ENCODE assay signal across 8 mouse cellular contexts in the genomic region with DNA sequence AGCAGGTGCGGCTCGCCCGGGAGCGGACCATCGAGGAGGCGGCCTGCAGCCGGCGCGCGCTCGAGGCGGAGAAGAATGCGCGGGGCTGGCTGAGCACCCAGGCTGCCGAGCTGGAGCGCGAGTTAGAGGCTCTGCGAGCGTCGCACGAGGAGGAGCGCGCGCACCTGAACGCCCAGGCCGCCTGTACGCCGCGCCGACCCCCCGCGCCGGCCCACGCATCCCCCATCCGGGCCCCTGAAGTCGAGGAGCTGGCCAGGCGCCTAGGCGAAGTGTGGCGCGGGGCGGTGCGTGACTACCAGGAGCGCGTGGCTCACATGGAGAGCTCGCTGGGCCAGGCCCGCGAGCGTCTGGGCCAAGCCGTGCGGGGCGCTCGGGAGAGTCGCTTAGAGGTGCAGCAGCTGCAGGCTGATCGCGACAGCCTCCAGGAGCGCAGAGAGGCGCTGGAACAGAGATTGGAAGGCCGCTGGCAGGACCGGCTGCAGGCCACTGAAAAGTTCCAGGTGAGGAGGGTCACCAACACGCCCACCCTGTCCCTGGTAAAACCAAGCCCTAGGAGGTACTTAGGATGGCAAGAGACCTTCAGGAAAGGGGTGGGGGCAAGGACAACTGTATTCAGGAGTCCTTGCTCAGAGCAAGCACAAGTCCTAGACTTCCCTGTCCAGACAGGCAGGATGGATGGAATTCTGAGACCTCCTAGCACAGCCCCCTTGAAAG. TPM values are rescaled to one million over a fixed set of nuclear protein-coding genes. Genes with fewer than 3 reads are reported as not detected.
DNase-seq lines count a peak whose midpoint lies in the region; ATAC-seq and TF ChIP-seq lines count a peak whose summit lies in the region.

No protein-coding gene starts in this region.

- under 1% methylated on average over 60 of the region's 60 CpGs for WGBS in kidney, embryonic 14.5 days
- WGBS in hindbrain, embryonic 11.5 days = under 1% methylated on average over 55 of the region's 60 CpGs
- under 1% methylated on average over 59 of the region's 60 CpGs for WGBS in midbrain, embryonic 14.5 days

- peaks cover 38% of the 10 kb centered on the region for H3K4me1 ChIP-seq in kidney, embryonic 14.5 days (ENCODE audit: control insufficient read depth, insufficient read depth, low read length)
- no peaks in the 10 kb centered on the region for H3K4me1 ChIP-seq in bone marrow macrophage, adult 2 months (ENCODE audit: control insufficient read depth, insufficient read depth, low read length)
- H3K4me1 ChIP-seq in hindbrain, embryonic 11.5 days (replicated peaks; ENCODE audit: control insufficient read depth, insufficient read depth, low read length) = peaks cover 13% of the 10 kb centered on the region
- peaks cover 30% of the 10 kb centered on the region for H3K4me1 ChIP-seq in midbrain, embryonic 14.5 days (ENCODE audit: control insufficient read depth, insufficient read depth, low read length)

- no peaks in the 10 kb centered on the region; the same call in 1 of the 2 replicates for H3K27me3 ChIP-seq in kidney, embryonic 14.5 days (ENCODE audit: control insufficient read depth, insufficient read depth, low read length)
- no peaks in the 10 kb centered on the region for H3K27me3 ChIP-seq in hindbrain, embryonic 11.5 days (ENCODE audit: control insufficient read depth, insufficient read depth, low read length)
- H3K27me3 ChIP-seq in midbrain, embryonic 14.5 days (ENCODE audit: control insufficient read depth, insufficient read depth, low read length) = no peaks in the 10 kb centered on the region

- peak overlapping the region; percentile 71 for H3K4me3 ChIP-seq in kidney, embryonic 14.5 days (ENCODE audit: low read length)
- H3K4me3 ChIP-seq in bone marrow macrophage, adult 2 months (ENCODE audit: insufficient read depth, low read length) = peak overlapping the region; percentile 41
- peak overlapping the region; percentile 86 for H3K4me3 ChIP-seq in hindbrain, embryonic 11.5 days (ENCODE audit: low read depth, low read length)
- H3K4me3 ChIP-seq in midbrain, embryonic 14.5 days (replicated peaks; ENCODE audit: low read depth, low read length) = peak overlapping the region; percentile 58

- TF ChIP-seq CTCF in bone marrow macrophage, adult 2 months (IDR thresholded peaks at IDR 0.05; ENCODE audit: low read depth, low read length) = no peak

- peak overlapping the region; percentile 96 for H3K4me2 ChIP-seq in kidney, embryonic 14.5 days (replicated peaks; ENCODE audit: low read depth, low read length)
- peak overlapping the region; percentile 94 for H3K4me2 ChIP-seq in hindbrain, embryonic 11.5 days (replicated peaks; ENCODE audit: low read depth, low read length)
- peak overlapping the region; percentile 94 for H3K4me2 ChIP-seq in midbrain, embryonic 14.5 days (ENCODE audit: low read length)

- no peak for DNase-seq in kidney, postnatal 10 days
- peak; percentile 71 for DNase-seq in hindbrain, embryonic 11.5 days (ENCODE audit: low spot score)
- DNase-seq in midbrain, embryonic 14.5 days = peak; percentile 71
- no peak for DNase-seq in cerebellum, postnatal 25 days
- DNase-seq in layer of hippocampus, adult 9-10 months (ENCODE audit: low spot score) = no peak
- DNase-seq in layer of hippocampus, adult 11-12 months (ENCODE audit: low spot score) = no peak

- peaks cover 16% of the 10 kb centered on the region for H3K36me3 ChIP-seq in kidney, embryonic 14.5 days (ENCODE audit: control insufficient read depth, insufficient read depth, low read length)
- H3K36me3 ChIP-seq in hindbrain, embryonic 11.5 days (ENCODE audit: control insufficient read depth, insufficient read depth, low read length) = no peaks in the 10 kb centered on the region
- peaks cover 7% of the 10 kb centered on the region; the same call in 1 of the 2 replicates for H3K36me3 ChIP-seq in midbrain, embryonic 14.5 days (ENCODE audit: control insufficient read depth, insufficient read depth, low read length)

- no peaks in the 10 kb centered on the region for H3K9me3 ChIP-seq in kidney, embryonic 14.5 days (ENCODE audit: control insufficient read depth, low read length)
- no peaks in the 10 kb centered on the region for H3K9me3 ChIP-seq in hindbrain, embryonic 11.5 days (ENCODE audit: control insufficient read depth, low read length)
- no peaks in the 10 kb centered on the region for H3K9me3 ChIP-seq in midbrain, embryonic 14.5 days (ENCODE audit: control insufficient read depth, low read length)

- TF ChIP-seq POLR2A in bone marrow macrophage, adult 2 months (IDR thresholded peaks at IDR 0.05; ENCODE audit: borderline replicate concordance, low read depth, low read length) = no peak

- H3K9ac ChIP-seq in kidney, embryonic 14.5 days (ENCODE audit: low read depth, low read length) = peak overlapping the region; percentile 82
- H3K9ac ChIP-seq in hindbrain, embryonic 11.5 days (ENCODE audit: low read depth, low read length) = peak overlapping the region; percentile 92
- H3K9ac ChIP-seq in midbrain, embryonic 14.5 days (replicated peaks; ENCODE audit: low read length) = peak overlapping the region; percentile 71

- peak overlapping the region; percentile 75 for H3K27ac ChIP-seq in kidney, embryonic 14.5 days (ENCODE audit: low read depth, low read length)
- no peak overlapping the region for H3K27ac ChIP-seq in bone marrow macrophage, adult 2 months (ENCODE audit: insufficient read depth, low read depth, low read length)
- H3K27ac ChIP-seq in hindbrain, embryonic 11.5 days (ENCODE audit: low read depth, low read length) = peak overlapping the region; percentile 97
- H3K27ac ChIP-seq in midbrain, embryonic 14.5 days (replicated peaks; ENCODE audit: low read depth, low read length) = peak overlapping the region; percentile 66

- ATAC-seq in kidney, embryonic 14.5 days (ENCODE audit: low FRiP score, low TSS enrichment) = peak; percentile 21; the same call in 1 of the 2 replicates
- ATAC-seq in hindbrain, embryonic 11.5 days (ENCODE audit: low FRiP score) = no peak
- ATAC-seq in midbrain, embryonic 14.5 days (ENCODE audit: low FRiP score, low TSS enrichment) = 0 out of 2 replicates have a peak, but pooled peaks have one; percentile 3

RNA-seq across cellular contexts. Expression of a gene that starts 0.8 kb away (rescaled TPM):
- polyA plus RNA-seq in kidney, embryonic 14.5 days (2014; fragmentation: Nextera tagmentation; extraction: Ambion mirVana) = 14.8 and 26.1 TPM in 2 replicates
- 1.4 and 1.7 TPM in 2 replicates for polyA plus RNA-seq in bone marrow macrophage, adult 2 months (2012; ENCODE audit: insufficient read depth, insufficient read length, missing spikeins)
- 71.6 and 87.9 TPM in 2 replicates for polyA plus RNA-seq in hindbrain, embryonic 11.5 days (2014; fragmentation: Nextera tagmentation; extraction: Ambion mirVana)
- 19.0 and 28.8 TPM in 2 replicates for polyA plus RNA-seq in midbrain, embryonic 14.5 days (2014; fragmentation: Nextera tagmentation; extraction: Ambion mirVana)

RNA-seq across cellular contexts. Expression of a gene that starts 23.2 kb away (rescaled TPM):
- 113 and 169 TPM in 2 replicates for polyA plus RNA-seq in kidney, embryonic 14.5 days (2014; fragmentation: Nextera tagmentation; extraction: Ambion mirVana)
- not detected in 2 replicates for polyA plus RNA-seq in bone marrow macrophage, adult 2 months (2012; ENCODE audit: insufficient read depth, insufficient read length, missing spikeins)
- 738 and 794 TPM in 2 replicates for polyA plus RNA-seq in hindbrain, embryonic 11.5 days (2014; fragmentation: Nextera tagmentation; extraction: Ambion mirVana)
- 28.3 and 42.4 TPM in 2 replicates for polyA plus RNA-seq in midbrain, embryonic 14.5 days (2014; fragmentation: Nextera tagmentation; extraction: Ambion mirVana)

RNA-seq across cellular contexts. Expression of a gene that starts 28.4 kb away (rescaled TPM):
- not detected in 2 replicates for polyA plus RNA-seq in kidney, embryonic 14.5 days (2014; fragmentation: Nextera tagmentation; extraction: Ambion mirVana)
- not detected in 2 replicates for polyA plus RNA-seq in bone marrow macrophage, adult 2 months (2012; ENCODE audit: insufficient read depth, insufficient read length, missing spikeins)
- polyA plus RNA-seq in hindbrain, embryonic 11.5 days (2014; fragmentation: Nextera tagmentation; extraction: Ambion mirVana) = 0.21 and 0.82 TPM in 2 replicates
- 34.3 and 49.7 TPM in 2 replicates for polyA plus RNA-seq in midbrain, embryonic 14.5 days (2014; fragmentation: Nextera tagmentation; extraction: Ambion mirVana)

RNA-seq across cellular contexts. Expression of a gene that starts 41.1 kb away (rescaled TPM):
- 19.3 and 21.6 TPM in 2 replicates for polyA plus RNA-seq in kidney, embryonic 14.5 days (2014; fragmentation: Nextera tagmentation; extraction: Ambion mirVana)
- 17.8 and 23.3 TPM in 2 replicates for polyA plus RNA-seq in bone marrow macrophage, adult 2 months (2012; ENCODE audit: insufficient read depth, insufficient read length, missing spikeins)
- polyA plus RNA-seq in hindbrain, embryonic 11.5 days (2014; fragmentation: Nextera tagmentation; extraction: Ambion mirVana) = 13.7 and 17.9 TPM in 2 replicates
- polyA plus RNA-seq in midbrain, embryonic 14.5 days (2014; fragmentation: Nextera tagmentation; extraction: Ambion mirVana) = 19.1 and 21.7 TPM in 2 replicates

RNA-seq across cellular contexts. Expression of a gene that starts 41.5 kb away (rescaled TPM):
- polyA plus RNA-seq in kidney, embryonic 14.5 days (2014; fragmentation: Nextera tagmentation; extraction: Ambion mirVana) = 34.6 and 45.5 TPM in 2 replicates
- 22.0 and 22.3 TPM in 2 replicates for polyA plus RNA-seq in bone marrow macrophage, adult 2 months (2012; ENCODE audit: insufficient read depth, insufficient read length, missing spikeins)
- 42.5 and 55.2 TPM in 2 replicates for polyA plus RNA-seq in hindbrain, embryonic 11.5 days (2014; fragmentation: Nextera tagmentation; extraction: Ambion mirVana)
- polyA plus RNA-seq in midbrain, embryonic 14.5 days (2014; fragmentation: Nextera tagmentation; extraction: Ambion mirVana) = 19.1 and 23.2 TPM in 2 replicates

Comparison
In these comparisons a context has a peak if more than half of its experiments do, and no peak if none do; other contexts are left out.
1. DNase-seq: peak in hindbrain, embryonic 11.5 days (single experiment) and midbrain, embryonic 14.5 days (single experiment); none in kidney, postnatal 10 days (single experiment), cerebellum, postnatal 25 days (0 of 2), layer of hippocampus, adult 9-10 months (single experiment) and layer of hippocampus, adult 11-12 months (single experiment).
2. RNA of a gene that starts 23.2 kb away (polyA plus RNA-seq): 738 to 794 TPM in hindbrain, embryonic 11.5 days, 113 to 169 TPM in kidney, embryonic 14.5 days and 28.3 to 42.4 TPM in midbrain, embryonic 14.5 days; not detected in bone marrow macrophage, adult 2 months; every median in the first group is over 10 times any median in the second.
3. RNA of a gene that starts 28.4 kb away (polyA plus RNA-seq): 34.3 to 49.7 TPM in midbrain, embryonic 14.5 days; 0.21 to 0.82 TPM in hindbrain, embryonic 11.5 days, not detected in kidney, embryonic 14.5 days and not detected in bone marrow macrophage, adult 2 months; every median in the first group is over 10 times any median in the second.
4. Peak in every context shown above with its lines, with median percentiles within 50 percentile points of each other: H3K4me2 ChIP-seq, H3K4me3 ChIP-seq and H3K9ac ChIP-seq.